Mouse (Mus musculus): ENCODE data around the gene Rnf130.

Rnf130 gene

DNA sequence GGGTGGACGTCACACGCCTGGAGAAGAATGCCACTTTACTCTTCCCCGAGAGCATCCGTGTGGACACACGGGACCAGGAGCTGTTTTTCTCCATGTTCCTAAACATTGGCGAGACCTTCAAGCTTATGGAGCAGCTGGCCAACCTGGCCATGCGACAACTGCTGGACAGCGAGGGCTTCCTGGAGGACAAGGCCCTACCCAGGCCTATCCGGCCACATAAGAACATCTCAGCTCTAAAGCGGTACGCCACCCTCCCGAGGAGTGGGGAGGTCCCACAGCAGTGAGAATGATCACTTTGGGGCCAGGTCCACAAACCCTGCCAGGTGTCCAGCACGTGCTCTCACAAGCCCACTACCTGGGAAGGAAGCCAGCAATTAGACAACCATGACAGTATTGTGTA lies 121.0 kb downstream of the Rnf130 start:
- no peak for DNase-seq

DNA sequence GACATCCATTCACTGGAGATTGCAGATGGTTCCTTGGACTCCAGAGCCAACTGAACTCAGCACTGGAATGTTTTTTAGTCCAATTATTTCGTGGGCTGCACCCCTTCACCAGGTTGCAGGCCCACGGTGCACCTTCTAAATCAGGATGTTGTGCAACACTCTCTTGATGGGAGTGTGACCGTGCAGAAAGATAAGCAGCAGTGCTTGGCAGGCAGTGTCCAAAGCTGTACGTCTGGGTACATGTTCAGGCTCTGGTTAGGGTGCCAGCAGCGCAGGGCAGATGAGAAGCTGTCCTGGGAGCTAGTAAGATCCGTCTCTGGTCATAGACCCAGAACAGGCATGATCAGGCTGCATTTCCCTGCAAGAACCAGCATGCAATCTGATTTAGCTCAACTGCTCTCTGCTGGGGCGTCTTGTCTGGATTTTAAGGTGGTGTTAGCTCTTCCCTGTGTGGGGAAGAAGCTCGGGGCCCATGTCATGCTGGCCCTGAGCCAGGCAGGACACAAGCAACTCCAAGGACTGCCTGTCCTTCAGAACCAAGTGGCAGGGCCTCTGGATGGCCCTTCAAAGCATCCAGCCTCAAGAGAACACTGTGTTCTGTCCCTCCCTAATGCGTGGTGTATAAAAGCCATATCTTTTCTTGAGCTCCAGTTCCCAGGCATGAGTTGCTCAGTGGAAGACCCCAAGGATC lies 122.3 kb downstream of the Rnf130 start:
- no peak for DNase-seq

DNA sequence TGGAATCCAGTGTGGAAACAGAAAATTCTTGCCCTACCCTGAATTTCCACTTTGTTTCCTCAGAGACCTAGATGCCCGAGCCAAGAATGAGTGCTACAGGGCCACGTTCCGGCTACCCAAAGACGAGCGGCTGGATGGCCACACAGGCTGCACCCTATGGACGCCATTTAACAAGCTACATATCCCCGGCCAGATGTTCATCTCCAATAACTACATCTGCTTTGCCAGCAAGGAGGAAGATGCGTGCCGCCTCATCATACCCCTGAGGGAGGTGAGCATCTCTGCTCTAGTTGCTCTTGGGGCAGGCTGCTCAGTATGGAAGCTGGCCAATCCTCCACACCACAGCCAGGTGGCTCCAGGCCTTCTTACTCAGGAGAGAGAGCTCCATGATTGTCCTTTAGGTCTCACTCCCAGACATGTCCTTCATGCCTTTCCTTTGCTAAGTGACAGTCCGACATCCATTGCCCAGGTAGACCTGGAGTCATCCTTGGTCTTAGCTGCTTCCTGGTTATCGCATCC lies 122.9 kb downstream of the Rnf130 start:
- no peak for DNase-seq

DNA sequence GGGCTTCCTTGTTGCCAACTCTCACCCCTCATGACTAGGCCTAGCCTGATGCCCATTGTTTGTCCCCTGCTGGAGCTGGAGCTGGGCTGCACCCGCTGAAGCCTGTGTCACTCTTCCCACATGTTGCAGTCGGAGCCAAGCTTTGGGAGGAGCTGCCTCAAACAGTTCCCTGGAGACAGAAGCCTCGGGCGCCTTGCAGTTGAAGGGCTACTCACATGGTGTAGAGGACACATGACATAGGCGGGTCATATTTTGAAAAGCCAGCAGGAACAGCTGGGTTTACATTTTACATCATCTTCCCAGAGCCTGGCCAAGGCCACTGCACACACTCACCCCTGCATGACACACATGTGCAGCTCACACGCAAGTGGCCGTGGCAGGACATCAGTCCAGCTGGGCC lies 124.1 kb downstream of the Rnf130 start:
- DNase-seq = no peak

DNA sequence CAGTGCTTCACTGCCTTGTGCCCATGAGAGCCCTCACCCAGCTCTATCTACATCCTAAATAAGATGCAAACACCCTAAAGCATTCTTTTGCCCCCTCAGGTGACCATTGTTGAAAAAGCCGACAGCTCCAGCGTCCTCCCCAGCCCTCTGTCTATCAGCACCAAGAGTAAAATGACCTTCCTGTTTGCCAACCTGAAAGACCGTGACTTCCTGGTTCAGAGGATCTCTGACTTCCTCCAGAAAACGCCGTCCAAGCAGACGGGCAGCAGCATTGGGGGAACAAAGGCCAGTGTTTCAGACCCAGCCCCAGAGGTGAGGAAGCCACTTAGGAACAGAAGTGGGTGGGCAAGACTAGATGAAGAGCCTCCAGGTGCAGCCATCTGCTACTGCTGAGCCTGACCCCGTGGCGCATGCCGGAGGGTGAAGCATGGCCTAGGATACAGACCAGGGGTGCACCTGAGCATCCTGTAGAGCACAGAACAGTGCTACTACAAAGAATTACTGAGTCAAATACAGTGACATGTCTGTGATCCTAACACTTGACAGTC lies 124.5 kb downstream of the Rnf130 start:
- no peak for DNase-seq

DNA sequence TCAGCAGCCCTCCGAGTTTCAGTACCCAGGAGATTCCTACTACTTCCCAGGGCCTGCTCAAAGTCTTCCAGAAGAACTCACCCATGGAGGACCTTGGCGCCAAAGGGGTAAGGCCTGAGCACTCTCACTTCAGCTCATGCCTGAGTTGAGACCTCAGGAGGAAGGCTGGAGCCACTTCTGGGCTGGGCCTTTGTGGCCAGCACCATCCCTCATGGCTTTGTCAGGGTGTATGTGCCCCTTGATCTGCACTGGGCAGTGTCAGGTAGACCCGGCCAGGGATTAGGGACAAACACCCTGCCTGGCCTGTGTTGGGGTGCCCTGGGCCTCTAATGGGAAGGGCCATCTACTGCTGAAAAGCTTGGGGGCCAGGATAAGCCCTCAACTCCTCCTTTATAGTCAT lies 126.2 kb downstream of the Rnf130 start:
- DNase-seq = no peak

DNA sequence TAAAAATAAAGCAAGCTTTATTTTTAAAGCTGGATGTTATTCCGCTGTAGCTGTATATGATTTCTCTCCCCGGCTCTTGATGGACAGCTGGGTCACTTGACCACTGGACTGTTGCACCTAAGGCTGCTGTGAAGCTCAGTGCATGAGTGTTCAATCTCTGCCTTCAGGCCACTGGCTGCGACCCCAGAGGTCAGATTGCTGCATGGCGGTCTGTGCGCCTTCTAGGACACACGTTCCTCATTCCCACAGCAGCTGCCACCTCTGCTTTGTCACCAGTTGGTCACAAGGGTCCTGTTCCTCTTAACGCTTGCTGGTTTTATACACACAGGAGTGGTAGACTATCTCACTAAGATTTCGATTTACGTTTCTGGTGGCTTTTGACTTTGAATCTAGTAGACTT lies 129.0 kb downstream of the Rnf130 start:
- DNase-seq = no peak

All from right cerebral cortex, postnatal 25 days (tissue).